In the genomic region with DNA sequence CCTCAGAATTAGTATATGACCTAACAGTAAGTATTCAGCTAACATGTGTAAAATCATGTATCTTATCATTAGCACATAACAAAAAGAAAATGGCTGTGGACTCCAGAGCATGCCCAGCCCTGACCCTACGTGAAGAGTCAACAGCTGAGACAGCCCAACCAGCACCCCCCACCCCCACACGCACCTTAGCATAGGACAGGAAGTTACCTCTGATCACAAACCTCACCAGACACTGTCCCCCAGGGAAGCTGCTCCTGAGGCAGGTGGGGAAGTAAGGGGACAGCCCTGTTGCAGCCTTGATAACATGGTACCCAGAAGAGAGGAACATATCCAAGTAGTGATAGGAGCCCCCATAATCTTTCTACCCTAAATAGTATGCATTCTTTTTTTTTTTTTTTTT, we compare ENCODE assay signal across 24 mouse cellular contexts. TPM values are rescaled to one million over a fixed set of nuclear protein-coding genes. Genes with fewer than 3 reads are reported as not detected.
"Had no signal": no experiment of that assay in that cellular context is flagged by ENCODE, and none has a peak within 500 bp of the region (broad histone marks: within the 10 kb centered on the region; RNA-seq: fewer than 3 reads in every experiment).

No protein-coding gene starts in this region.

- DNase-seq: kidney, adult 18-20 months; kidney, postnatal 36 days; layer of hippocampus, postnatal 36 days; left cerebral cortex, postnatal 4 days; liver, postnatal 0 days; lung, embryonic 14.5 days; retina, postnatal 1 day; thymus, adult 18-20 months; thymus, postnatal 14 days had no signal

- ATAC-seq: liver, postnatal 0 days; lung, postnatal 0 days; midbrain, embryonic 15.5 days had no signal

RNA-seq across cellular contexts. Expression of a gene that starts 50.7 kb away (rescaled TPM):
- polyA plus RNA-seq: macrophage; small intestine, adult 2 months had no signal

RNA-seq across cellular contexts. Expression of a gene that starts 51.8 kb away (rescaled TPM):
- polyA plus RNA-seq: kidney, embryonic 14.5 days; kidney, postnatal 0 days; limb, embryonic 12.5 days; limb, embryonic 15.5 days; liver, embryonic 11.5 days; liver, embryonic 14.5 days; liver, postnatal 0 days; lung, embryonic 14.5 days; lung, postnatal 0 days; macrophage; midbrain, embryonic 12.5 days; midbrain, embryonic 15.5 days; neural tube, embryonic 12.5 days; neural tube, embryonic 15.5 days; small intestine, adult 2 months; spleen, adult 2 months; stomach, embryonic 14.5 days had no signal

RNA-seq across cellular contexts. Expression of a gene that starts 55.9 kb away (rescaled TPM):
- polyA plus RNA-seq: kidney, embryonic 14.5 days; kidney, postnatal 0 days; limb, embryonic 12.5 days; liver, embryonic 11.5 days; liver, embryonic 14.5 days; liver, postnatal 0 days; lung, embryonic 14.5 days; lung, postnatal 0 days; macrophage; midbrain, embryonic 12.5 days; midbrain, embryonic 15.5 days; neural tube, embryonic 12.5 days; neural tube, embryonic 15.5 days; spleen, adult 2 months; stomach, embryonic 14.5 days had no signal
